In genomic region chr6:117878700-117879407, GRCm38 (mm10) we compare ENCODE assay signal across 8 mouse cellular contexts. TPM values are rescaled to one million over a fixed set of nuclear protein-coding genes. Genes with fewer than 3 reads are reported as not detected.
DNase-seq lines count a peak whose midpoint lies in the region; ATAC-seq and TF ChIP-seq lines count a peak whose summit lies in the region.

No protein-coding gene starts in this region.

- TF ChIP-seq CTCF in lung, postnatal 0 days (IDR thresholded peaks at IDR 0.05), result no peak

- peak overlapping the region; percentile 66 for H3K9ac ChIP-seq in embryonic facial prominence, embryonic 12.5 days
- peak overlapping the region; percentile 66 for H3K9ac ChIP-seq in heart, embryonic 15.5 days
- peak overlapping the region; percentile 62 for H3K9ac ChIP-seq in lung, postnatal 0 days (replicated peaks; ENCODE audit: low read depth)

- H3K27me3 ChIP-seq in embryonic facial prominence, embryonic 12.5 days, result no peaks in the 10 kb centered on the region
- H3K27me3 ChIP-seq in heart, embryonic 15.5 days, result no peaks in the 10 kb centered on the region; the same call in 1 of the 2 replicates
- H3K27me3 ChIP-seq in lung, postnatal 0 days (replicated peaks; ENCODE audit: insufficient read depth, low read length), result no peaks in the 10 kb centered on the region

- peak; percentile 59; the same call in 1 of the 2 replicates for ATAC-seq in embryonic facial prominence, embryonic 12.5 days (ENCODE audit: insufficient number of reproducible peaks, insufficient read depth, low FRiP score, low TSS enrichment)
- peak; percentile 82 for ATAC-seq in heart, embryonic 15.5 days (replicated peaks; ENCODE audit: insufficient number of reproducible peaks, insufficient read depth, low FRiP score, low read depth)
- peak; percentile 87 for ATAC-seq in lung, postnatal 0 days

- no peaks in the 10 kb centered on the region for H3K36me3 ChIP-seq in embryonic facial prominence, embryonic 12.5 days
- H3K36me3 ChIP-seq in heart, embryonic 15.5 days, result no peaks in the 10 kb centered on the region
- no peaks in the 10 kb centered on the region for H3K36me3 ChIP-seq in lung, postnatal 0 days (ENCODE audit: insufficient read depth, low read length)

- peak; percentile 63 for TF ChIP-seq EP300 in lung, postnatal 0 days (IDR thresholded peaks at IDR 0.05)

- H3K27ac ChIP-seq in embryonic facial prominence, embryonic 12.5 days, result peak overlapping the region; percentile 98
- peak overlapping the region; percentile 100 for H3K27ac ChIP-seq in heart, embryonic 15.5 days
- peak overlapping the region; percentile 99 for H3K27ac ChIP-seq in lung, postnatal 0 days (ENCODE audit: low read length)

- peak overlapping the region; percentile 56 for H3K4me2 ChIP-seq in embryonic facial prominence, embryonic 12.5 days (replicated peaks)
- peak overlapping the region; percentile 81 for H3K4me2 ChIP-seq in heart, embryonic 15.5 days
- peak overlapping the region; percentile 52 for H3K4me2 ChIP-seq in lung, postnatal 0 days (replicated peaks; ENCODE audit: low read depth, low read length)

- H3K9me3 ChIP-seq in embryonic facial prominence, embryonic 12.5 days, result no peaks in the 10 kb centered on the region
- H3K9me3 ChIP-seq in heart, embryonic 15.5 days (replicated peaks), result no peaks in the 10 kb centered on the region
- H3K9me3 ChIP-seq in lung, postnatal 0 days (ENCODE audit: low read length), result no peaks in the 10 kb centered on the region

- peak overlapping the region; percentile 43 for H3K4me3 ChIP-seq in embryonic facial prominence, embryonic 12.5 days
- H3K4me3 ChIP-seq in heart, embryonic 15.5 days, result peak overlapping the region; percentile 63
- H3K4me3 ChIP-seq in lung, postnatal 0 days (ENCODE audit: low read depth, low read length), result peak overlapping the region; percentile 59

- DNase-seq in adrenal gland, adult 8-10 months, result peak; percentile 90
- no peak for DNase-seq in adrenal gland, adult (ENCODE audit: inconsistent age in 2 of 2, low spot score in 1 of 2)
- peak; percentile 94 for DNase-seq in ES-CJ7 (ENCODE audit: low read depth, low spot score)
- DNase-seq in large intestine, adult 2 months (ENCODE audit: low read depth, low spot score), result peak; percentile 80
- DNase-seq in lung, postnatal 0 days (ENCODE audit: low spot score), result peak; percentile 97
- peak; percentile 86 for DNase-seq in retina, postnatal 7 days (ENCODE audit: low read depth, low spot score)

- peaks cover 5% of the 10 kb centered on the region; the same call in 1 of the 2 replicates for H3K4me1 ChIP-seq in embryonic facial prominence, embryonic 12.5 days
- peaks cover 12% of the 10 kb centered on the region for H3K4me1 ChIP-seq in heart, embryonic 15.5 days (replicated peaks)
- 0 out of 2 replicates have a peak, but pooled peaks cover 3% of the 10 kb centered on the region for H3K4me1 ChIP-seq in lung, postnatal 0 days (ENCODE audit: insufficient read depth, low read depth, low read length)

- WGBS in embryonic facial prominence, embryonic 12.5 days, result 13% methylated on average over 26 of the region's 26 CpGs
- WGBS in heart, embryonic 15.5 days, result 10% methylated on average over 26 of the region's 26 CpGs
- WGBS in large intestine, adult 2 months, result 6% methylated on average over 26 of the region's 26 CpGs
- WGBS in lung, postnatal 0 days, result 13% methylated on average over 26 of the region's 26 CpGs

RNA-seq across cellular contexts. Expression of gene Zfp239, which starts 17.0 kb away (rescaled TPM):
- total RNA-seq in adrenal gland, adult 8-10 months (2022), result 1 to 10 TPM; 1.9 to 5.6 (median 5.0) TPM
- 15.7 and 19.2 TPM in 2 replicates for polyA plus RNA-seq in embryonic facial prominence, embryonic 12.5 days (2016; fragmentation: Nextera tagmentation; extraction: Ambion mirVana)
- 1.1 and 2.3 TPM in 2 replicates for polyA plus RNA-seq in heart, embryonic 15.5 days (2015; fragmentation: Nextera tagmentation; extraction: Ambion mirVana)
- 5.2 and 7.8 TPM in 2 replicates for polyA plus RNA-seq in large intestine, adult 2 months (2012; rRNA removed)
- polyA plus RNA-seq in lung, postnatal 0 days (2015; fragmentation: Nextera tagmentation; extraction: Ambion mirVana), result 0.97 and 1.3 TPM in 2 replicates

RNA-seq across cellular contexts. Expression of gene Hnrnpf, which starts 21.3 kb away (rescaled TPM):
- total RNA-seq in adrenal gland, adult 8-10 months (2022), result 100 to 1,000 TPM; 293 to 348 (median 309) TPM
- polyA plus RNA-seq in embryonic facial prominence, embryonic 12.5 days (2016; fragmentation: Nextera tagmentation; extraction: Ambion mirVana), result 659 and 677 TPM in 2 replicates
- polyA plus RNA-seq in heart, embryonic 15.5 days (2015; fragmentation: Nextera tagmentation; extraction: Ambion mirVana), result 424 and 511 TPM in 2 replicates
- 166 and 175 TPM in 2 replicates for polyA plus RNA-seq in large intestine, adult 2 months (2012; rRNA removed)
- 393 and 433 TPM in 2 replicates for polyA plus RNA-seq in lung, postnatal 0 days (2015; fragmentation: Nextera tagmentation; extraction: Ambion mirVana)

RNA-seq across cellular contexts. Expression of gene Zfp637, which starts 37.9 kb away (rescaled TPM):
- total RNA-seq in adrenal gland, adult 8-10 months (2022), result 10 to 100 TPM; 28.8 to 41.7 (median 38.3) TPM
- polyA plus RNA-seq in embryonic facial prominence, embryonic 12.5 days (2016; fragmentation: Nextera tagmentation; extraction: Ambion mirVana), result 175 and 182 TPM in 2 replicates
- polyA plus RNA-seq in heart, embryonic 15.5 days (2015; fragmentation: Nextera tagmentation; extraction: Ambion mirVana), result 60.9 and 73.8 TPM in 2 replicates
- 20.1 and 21.0 TPM in 2 replicates for polyA plus RNA-seq in large intestine, adult 2 months (2012; rRNA removed)
- polyA plus RNA-seq in lung, postnatal 0 days (2015; fragmentation: Nextera tagmentation; extraction: Ambion mirVana), result 80.9 and 81.9 TPM in 2 replicates

RNA-seq across cellular contexts. Expression of gene Fxyd4, which starts 58.6 kb away (rescaled TPM):
- not detected for total RNA-seq in adrenal gland, adult 8-10 months (2022)
- 2.2 and 3.7 TPM in 2 replicates for polyA plus RNA-seq in embryonic facial prominence, embryonic 12.5 days (2016; fragmentation: Nextera tagmentation; extraction: Ambion mirVana)
- polyA plus RNA-seq in heart, embryonic 15.5 days (2015; fragmentation: Nextera tagmentation; extraction: Ambion mirVana), result 1.7 and 2.3 TPM in 2 replicates
- not detected in 2 replicates for polyA plus RNA-seq in large intestine, adult 2 months (2012; rRNA removed)
- 12.4 and 19.8 TPM in 2 replicates for polyA plus RNA-seq in lung, postnatal 0 days (2015; fragmentation: Nextera tagmentation; extraction: Ambion mirVana)

Comparison
In these comparisons a context has a peak if more than half of its experiments do, and no peak if none do; other contexts are left out.
1. DNase-seq: peak in adrenal gland, adult 8-10 months (single experiment), ES-CJ7 (single experiment), large intestine, adult 2 months (single experiment), lung, postnatal 0 days (single experiment) and retina, postnatal 7 days (single experiment); none in adrenal gland, adult (0 of 2).
2. Peak in every context shown above with its lines, with median percentiles within 50 percentile points of each other: ATAC-seq, H3K27ac ChIP-seq, H3K4me2 ChIP-seq, H3K4me3 ChIP-seq and H3K9ac ChIP-seq.